Mouse (Mus musculus): ENCODE data around the gene Gm8994. TPM values are rescaled to one million over a fixed set of nuclear protein-coding genes. Genes with fewer than 3 reads are reported as not detected.

The Gm8994 gene
- total RNA-seq, 2 experiments from 2014 or later: not detected

DNA sequence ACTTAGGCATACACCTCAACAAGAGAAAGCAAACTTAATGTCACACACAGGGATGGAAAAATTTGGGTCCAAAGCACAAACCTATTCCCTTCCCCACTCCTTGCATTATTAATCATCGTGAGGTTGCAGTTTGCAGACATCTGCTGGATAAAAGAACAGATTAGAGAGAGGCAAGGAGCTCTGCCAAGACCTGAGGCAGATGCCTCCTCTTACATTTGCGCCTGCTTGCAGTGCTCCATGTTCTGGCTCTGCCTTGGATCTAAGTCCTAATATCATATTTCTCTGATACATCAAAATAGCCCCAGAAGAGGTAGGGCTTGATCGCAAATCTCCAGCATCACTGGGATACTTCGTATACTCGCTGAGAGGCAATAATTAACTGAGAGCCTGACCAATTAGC is 31.1 kb downstream of the Gm8994 start:
- no peak for DNase-seq (ENCODE audit: low spot score in 2 of 2)

- no peak for DNase-seq (ENCODE audit: low spot score in 2 of 2)
These were observed 36.0 kb downstream of the Gm8994 start for GRCm38 (mm10) chr6:136363313-136363712.

GRCm38 (mm10) chr6:136364008-136364407 is 36.7 kb downstream of the Gm8994 start:
- no peak for DNase-seq (ENCODE audit: low spot score in 2 of 2)

DNA sequence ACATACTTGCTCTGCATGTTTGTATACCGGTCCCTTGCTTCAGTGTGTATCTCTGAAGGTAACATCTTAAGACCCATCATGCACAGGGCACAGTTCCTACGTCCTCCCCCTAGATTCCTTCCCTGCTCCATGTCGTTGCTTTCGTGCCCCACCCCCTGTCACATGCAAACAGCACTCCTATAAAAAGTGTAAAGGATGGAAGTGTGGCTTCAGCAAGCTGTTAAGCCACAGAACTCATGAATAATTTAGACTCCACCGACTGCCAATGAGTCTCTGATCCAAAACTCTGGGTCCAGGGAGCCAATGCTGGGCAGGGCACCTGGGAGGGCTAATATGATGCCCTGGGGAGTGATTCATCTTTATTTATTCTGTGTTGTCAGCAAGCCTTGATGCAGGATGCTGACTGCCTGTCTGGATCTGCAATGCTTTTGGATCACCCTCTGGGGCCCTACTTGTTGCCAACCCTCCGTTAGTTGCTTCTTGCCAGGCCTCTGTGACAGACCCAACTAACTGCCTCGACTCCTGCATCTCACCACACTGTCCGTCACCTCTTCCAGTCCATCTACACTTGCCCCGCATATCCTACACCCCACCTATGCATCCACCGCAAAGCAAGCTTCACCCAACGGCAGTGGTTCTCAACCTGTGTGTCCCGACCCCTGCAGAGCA is 37.2 kb downstream of the Gm8994 start:
- no peak for DNase-seq (ENCODE audit: low spot score in 2 of 2)

DNA sequence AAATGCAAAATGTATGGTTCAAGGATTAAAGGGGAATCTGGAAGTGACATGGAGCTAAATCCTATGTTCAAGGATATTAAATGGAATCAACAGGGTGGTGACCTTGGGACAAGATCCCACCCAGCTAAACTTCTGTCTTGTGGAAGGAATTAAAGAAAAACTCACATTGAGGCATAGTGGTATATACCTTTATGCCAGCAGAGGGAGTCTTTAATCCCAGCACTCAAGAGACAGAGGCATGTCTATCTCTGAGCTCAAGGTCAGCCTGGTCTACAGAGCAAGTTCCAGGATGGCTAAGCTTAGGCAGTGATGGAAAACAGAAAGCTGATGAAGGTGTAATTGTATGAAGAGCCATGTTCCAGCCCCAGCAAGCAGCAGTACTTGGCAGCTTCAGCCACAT is 48.8 kb downstream of the Gm8994 start:
- no peak for DNase-seq (ENCODE audit: low spot score in 2 of 2)

Other genes starting within 250 kb of the Gm8994 start
- 1 to 10 TPM in 1 of 2 experiments, under 1 TPM in 1; 0.25 to 2.3 TPM for gene Grin2b, start 154.0 kb upstream of the Gm8994 start, total RNA-seq (2021)
- gene E330021D16Rik, start 88.0 kb downstream of the Gm8994 start, total RNA-seq (2021): under 1 TPM in 1 of 2 experiments, not detected in 1; 0.73 TPM
- gene Atf7ip, start 178.6 kb downstream of the Gm8994 start, total RNA-seq (2021): 100 to 1,000 TPM; 119 to 123 TPM